Mouse (Mus musculus) thymus, adult 2 months (tissue): ENCODE measurements around the gene Slc4a2. TPM values are rescaled to one million over a fixed set of nuclear protein-coding genes. Genes with fewer than 3 reads are reported as not detected.

ENCODE experiments used
- DNase-seq: peaks from one replicate; pipeline ENCODE4 v3.0.0; 2021
- H3K27ac ChIP-seq: fragments of 200-500 bp; 2 replicates; pipeline ENCODE4 v1.5.1; 2012; ENCODE audit warnings: low read length, control low read depth; ENCODE audit not compliant: control insufficient read depth, insufficient read depth
- H3K27me3 ChIP-seq: fragments of 200-500 bp; 2 replicates; pipeline ENCODE4 v1.6.1; 2012; ENCODE audit warnings: mild to moderate bottlenecking, low read length, moderate library complexity, mixed read lengths; ENCODE audit not compliant: control insufficient read depth, insufficient read depth
- H3K36me3 ChIP-seq: fragments of 200-500 bp; 2 replicates; pipeline ENCODE4 v1.6.1; 2012; ENCODE audit warnings: mild to moderate bottlenecking, low read length, moderate library complexity; ENCODE audit not compliant: control insufficient read depth, insufficient read depth
- H3K4me1 ChIP-seq: fragments of 200-500 bp; replicated peaks from 2 replicates; pipeline ENCODE4 v1.6.1; 2012; ENCODE audit warnings: low read length; ENCODE audit not compliant: control insufficient read depth, insufficient read depth
- H3K4me3 ChIP-seq: fragments of 200-500 bp; 2 replicates; pipeline ENCODE4 v1.5.1; 2012; ENCODE audit warnings: mild to moderate bottlenecking, low read length, control low read depth, moderate library complexity; ENCODE audit not compliant: control insufficient read depth, insufficient read depth
- CTCF ChIP-seq: fragments of 200-500 bp; IDR thresholded peaks from 2 replicates; pipeline ENCODE4 v1.5.1; 2012; ENCODE audit warnings: mild to moderate bottlenecking, control low read depth, low read length, moderate library complexity, borderline replicate concordance; ENCODE audit not compliant: control insufficient read depth, poor library complexity, insufficient read depth; ENCODE audit errors: extremely low read depth
- POLR2A ChIP-seq: fragments of 200-500 bp; IDR thresholded peaks from 2 replicates; pipeline ENCODE4 v1.6.1; 2012; ENCODE audit warnings: mild to moderate bottlenecking, low read length, control low read depth, moderate library complexity; ENCODE audit not compliant: control insufficient read depth, poor library complexity, insufficient read depth; ENCODE audit errors: extremely low read depth
- WGBS: fragments of 180-500 bp; shearing (Covaris S2); methylation state at CpG from one replicate; pipeline ENCODE4 v1.1.7; 2018; 5-methylcytosine and 5-hydroxymethylcytosine counted together
- polyA plus RNA-seq: library from polyadenylated mRNA; depleted of rRNA; stranded (reverse); fragments of >200 nt; gene quantifications from 2 replicates; pipeline ENCODE4 v1.2.3, GENCODE M21; 2012; rRNA removed

The Slc4a2 gene
- polyA plus RNA-seq: 116 and 118 TPM in 2 replicates

DNA sequence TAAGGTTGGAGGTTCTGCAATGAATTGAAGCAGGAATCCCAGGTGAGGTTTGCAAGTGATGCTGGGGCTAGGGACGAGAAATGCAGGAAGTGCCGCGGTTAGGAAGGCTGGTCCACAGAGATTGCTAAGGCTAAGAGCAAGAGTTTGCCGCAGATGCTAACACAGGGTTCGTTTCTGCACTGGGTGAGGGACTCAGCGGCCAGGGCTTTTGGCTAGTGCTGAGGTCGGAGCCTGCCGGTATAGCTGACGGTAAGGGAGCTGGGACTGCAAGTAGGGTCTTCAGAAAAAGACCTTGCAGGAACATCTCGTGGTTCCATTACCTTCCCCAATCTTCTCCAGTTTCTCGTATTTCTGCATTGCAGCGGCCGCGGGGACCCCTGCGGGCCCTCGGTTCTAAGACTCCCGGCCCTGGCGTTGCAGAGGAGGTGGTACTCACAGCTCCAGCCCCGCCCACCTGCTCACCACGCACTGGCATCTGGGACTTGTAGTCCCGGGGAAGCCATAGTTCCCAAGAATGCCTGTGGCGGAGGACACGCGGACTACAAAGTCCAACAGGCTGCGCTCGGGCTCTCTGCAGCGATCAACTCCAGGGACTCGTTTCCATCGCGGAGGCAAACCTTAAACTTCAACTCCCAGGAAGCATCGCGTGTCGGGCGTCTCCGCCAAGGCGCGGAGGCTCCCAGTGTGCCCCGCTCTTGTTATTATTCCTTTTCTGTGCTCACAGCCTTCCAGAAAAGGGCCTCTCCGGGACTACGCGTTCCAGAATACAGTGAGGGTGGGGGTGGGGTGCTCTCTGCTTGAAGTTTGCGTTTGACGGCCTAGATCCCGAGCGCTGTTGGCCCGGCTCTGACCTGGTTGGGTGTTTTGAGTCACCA lies at the start of gene Slc4a2, which contains the start of gene Cdk5:
Gene Slc4a2 (plus strand): TSS at position 709 of the 875 bp plus-strand sequence.
Gene Cdk5 (minus strand): TSS at position 402 of the 875 bp plus-strand sequence.
- H3K4me1 ChIP-seq: peaks cover 28% of the 10 kb centered on the region
- H3K27me3 ChIP-seq: no peaks in the 10 kb centered on the region
- DNase-seq: peak; percentile 98
- H3K4me3 ChIP-seq: peak within 1 kb of the TSS; percentile 72
- TF ChIP-seq CTCF: peak; percentile 47; the same call in 1 of the 2 replicates
- TF ChIP-seq POLR2A: peak; percentile 71
- no peaks in the 10 kb centered on the region for H3K36me3 ChIP-seq
- under 1% methylated on average over 46 of the region's 46 CpGs for WGBS
- H3K27ac ChIP-seq: peak within 1 kb of the TSS; percentile 91

DNA sequence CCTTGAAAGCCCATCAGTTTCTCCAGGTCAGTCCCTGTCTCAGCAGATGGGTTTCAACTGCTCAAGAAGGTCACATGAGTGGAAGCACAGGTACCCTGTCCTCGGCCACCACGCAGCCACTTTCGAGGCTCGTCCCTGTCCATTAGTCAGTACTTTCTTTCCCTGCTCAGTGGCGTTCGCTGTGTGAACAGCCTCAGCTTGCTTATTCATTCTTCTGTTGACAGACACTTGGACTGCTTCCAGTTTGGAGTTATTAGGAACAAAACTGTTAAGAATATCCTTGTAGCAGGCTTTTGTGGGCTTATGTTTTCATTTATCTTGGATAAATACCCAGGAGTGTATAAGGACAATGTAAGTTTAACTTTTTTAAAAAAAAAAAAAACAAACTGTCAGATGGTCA lies 49.4 kb upstream of the Slc4a2 start:
- TF ChIP-seq POLR2A (no peak), CTCF (no peak)
- Histone ChIP-seq H3K27me3 (no peaks in the 10 kb centered on the region), H3K27ac (no peak overlapping the region), H3K4me1 (no peaks in the 10 kb centered on the region), H3K4me3 (no peak overlapping the region), H3K36me3 (no peaks in the 10 kb centered on the region)
- no peak for DNase-seq
- WGBS: 71% methylated on average over 6 of the region's 6 CpGs

- 87% methylated on average over 7 of the region's 7 CpGs for WGBS
- H3K27ac ChIP-seq: no peak overlapping the region
- TF ChIP-seq POLR2A (no peak), CTCF (no peak)
- no peak overlapping the region for H3K4me3 ChIP-seq
- H3K36me3 ChIP-seq: no peaks in the 10 kb centered on the region
- H3K4me1 ChIP-seq: no peaks in the 10 kb centered on the region
- no peak for DNase-seq
- no peaks in the 10 kb centered on the region for H3K27me3 ChIP-seq
Observed at GRCm38 (mm10) chr5:24374666-24375328, 48.8 kb upstream of the Slc4a2 start.

- no peak overlapping the region for H3K27ac ChIP-seq
Observed at GRCm38 (mm10) chr5:24378700-24379099, 44.9 kb upstream of the Slc4a2 start.

GRCm38 (mm10) chr5:24379501-24379900 lies 44.1 kb upstream of the Slc4a2 start:
- TF ChIP-seq POLR2A (no peak), CTCF (no peak)
- no peak overlapping the region for H3K27ac ChIP-seq
- H3K4me1 ChIP-seq: peaks cover 14% of the 10 kb centered on the region
- no peaks in the 10 kb centered on the region for H3K27me3 ChIP-seq
- H3K4me3 ChIP-seq: no peak overlapping the region
- DNase-seq: no peak
- no peaks in the 10 kb centered on the region for H3K36me3 ChIP-seq
- WGBS: 95% methylated on average over 4 of the region's 4 CpGs

More at GRCm38 (mm10) chr5:24378700-24379099, 44.9 kb upstream of the Slc4a2 start:
- no peaks in the 10 kb centered on the region for H3K36me3 ChIP-seq
- no peak for DNase-seq
- H3K4me1 ChIP-seq: peaks cover 7% of the 10 kb centered on the region
- no peak overlapping the region for H3K4me3 ChIP-seq
- 81% methylated on average over 2 of the region's 2 CpGs for WGBS
- H3K27me3 ChIP-seq: no peaks in the 10 kb centered on the region
- TF ChIP-seq POLR2A: no peak
- no peak for TF ChIP-seq CTCF

GRCm38 (mm10) chr5:24380499-24380898 lies 43.1 kb upstream of the Slc4a2 start:
- no peak overlapping the region for H3K4me3 ChIP-seq
- H3K27ac ChIP-seq: no peak overlapping the region
- H3K4me1 ChIP-seq: peaks cover 16% of the 10 kb centered on the region
- 95% methylated on average over 4 of the region's 4 CpGs for WGBS
- DNase-seq: no peak
- TF ChIP-seq POLR2A: no peak
- no peak for TF ChIP-seq CTCF
- no peaks in the 10 kb centered on the region for H3K36me3 ChIP-seq
- H3K27me3 ChIP-seq: no peaks in the 10 kb centered on the region
